Mouse (Mus musculus): ENCODE results near the gene Kcna6.

Gene Kcna6

GRCm38 (mm10) chr6:126740211-126741142 is at the start of gene Kcna6:
Gene Kcna6, minus strand, starts transcription at chr6:126740674.
- 3% methylated on average over 36 of the region's 36 CpGs for WGBS

GRCm38 (mm10) chr6:126788863-126789262 is 48.4 kb upstream of the Kcna6 start:
- WGBS = 85% methylated on average over 8 of the region's 8 CpGs

GRCm38 (mm10) chr6:126784206-126784605 is 43.7 kb upstream of the Kcna6 start:
- 48% methylated on average over 5 of the region's 5 CpGs for WGBS

- WGBS = 35% methylated on average over 10 of the region's 10 CpGs
Observed at GRCm38 (mm10) chr6:126783651-126784066, 43.2 kb upstream of the Kcna6 start.

GRCm38 (mm10) chr6:126783056-126783455 is 42.6 kb upstream of the Kcna6 start:
- 60% methylated on average over 1 of the region's 1 CpGs for WGBS

- 93% methylated on average over 6 of the region's 6 CpGs for WGBS
Observed at GRCm38 (mm10) chr6:126777889-126778288, 37.4 kb upstream of the Kcna6 start.

GRCm38 (mm10) chr6:126773873-126774272 is 33.4 kb upstream of the Kcna6 start:
- WGBS = 55% methylated on average over 4 of the region's 4 CpGs

GRCm38 (mm10) chr6:126772326-126772725 is 31.9 kb upstream of the Kcna6 start:
- WGBS = 69% methylated on average over 4 of the region's 4 CpGs

GRCm38 (mm10) chr6:126770146-126770731 is 29.8 kb upstream of the Kcna6 start:
- WGBS = 52% methylated on average over 12 of the region's 12 CpGs

- WGBS = 39% methylated on average over 11 of the region's 11 CpGs
Observed at GRCm38 (mm10) chr6:126768957-126769665, 28.6 kb upstream of the Kcna6 start.

GRCm38 (mm10) chr6:126767610-126768532 is 27.4 kb upstream of the Kcna6 start:
- WGBS = 34% methylated on average over 7 of the region's 7 CpGs

- WGBS = 51% methylated on average over 5 of the region's 5 CpGs
Observed at GRCm38 (mm10) chr6:126766552-126766951, 26.1 kb upstream of the Kcna6 start.

GRCm38 (mm10) chr6:126764563-126765091 is 24.2 kb upstream of the Kcna6 start:
- WGBS = 48% methylated on average over 11 of the region's 11 CpGs

- WGBS = 77% methylated on average over 4 of the region's 4 CpGs
Observed at GRCm38 (mm10) chr6:126761362-126761761, 20.9 kb upstream of the Kcna6 start.

- 52% methylated on average over 8 of the region's 8 CpGs for WGBS
Observed at GRCm38 (mm10) chr6:126755729-126756411, 15.4 kb upstream of the Kcna6 start.

- WGBS = 60% methylated on average over 12 of the region's 12 CpGs
Observed at GRCm38 (mm10) chr6:126752520-126752919, 12.0 kb upstream of the Kcna6 start.

GRCm38 (mm10) chr6:126745888-126746287 is 5.4 kb upstream of the Kcna6 start:
- WGBS = 28% methylated on average over 1 of the region's 1 CpGs

GRCm38 (mm10) chr6:126742610-126743009 is 2.1 kb upstream of the Kcna6 start:
- 63% methylated on average over 3 of the region's 3 CpGs for WGBS

- 1% methylated on average over 67 of the region's 67 CpGs for whole genome bisulfite sequencing
Observed at GRCm38 (mm10) chr6:126739326-126740210, 906 bp downstream of the Kcna6 start.
